Mouse (Mus musculus): ENCODE measurements at regions not wholly inside any gene's neighbourhood (a gene's known extent, or its start where the extent isn't known, plus 50 kb on each side); places are given as distances from the start of the nearest gene placed in this dataset.

DNA sequence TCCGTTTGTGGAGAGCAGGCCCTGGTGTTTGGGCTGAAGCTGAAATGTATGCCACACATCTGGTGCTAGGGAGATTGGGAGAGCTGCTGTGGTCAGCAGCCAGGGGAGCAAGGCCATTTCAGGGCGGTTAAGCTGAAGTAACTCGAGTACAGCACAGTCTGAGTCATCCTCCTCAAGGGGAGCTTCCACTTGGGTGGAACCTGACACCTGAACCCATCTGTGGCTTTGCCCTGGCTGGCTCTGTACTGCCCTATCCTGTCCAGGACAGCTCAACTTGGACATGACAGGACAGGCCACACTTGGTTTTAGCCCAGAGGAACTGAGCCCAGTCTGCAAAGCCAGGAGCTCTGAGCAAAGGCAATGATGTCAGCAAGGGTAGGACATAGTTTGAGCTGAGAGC is 328.5 kb downstream of the Osr1 start:
- ATAC-seq (replicated peaks; ENCODE audit: low FRiP score) (no peak), DNase-seq (ENCODE audit: low spot score) (no peak)
- Histone ChIP-seq H3K4me2 (ENCODE audit: low read depth, low read length, severe bottlenecking) (no peak overlapping the region), H3K27me3 (ENCODE audit: control insufficient read depth, insufficient read depth, low read length) (no peaks in the 10 kb centered on the region), H3K9me3 (ENCODE audit: control insufficient read depth, low read length) (no peaks in the 10 kb centered on the region), H3K4me3 (ENCODE audit: low read depth, low read length) (no peak overlapping the region), H3K27ac (ENCODE audit: low read depth, low read length) (no peak overlapping the region), H3K36me3 (ENCODE audit: control insufficient read depth, insufficient read depth, low read length) (no peaks in the 10 kb centered on the region), H3K4me1 (replicated peaks; ENCODE audit: control insufficient read depth, insufficient read depth, low read length) (no peaks in the 10 kb centered on the region), H3K9ac (ENCODE audit: low read length) (no peak overlapping the region)
- WGBS = 60% methylated on average over 3 of the region's 3 CpGs

DNA sequence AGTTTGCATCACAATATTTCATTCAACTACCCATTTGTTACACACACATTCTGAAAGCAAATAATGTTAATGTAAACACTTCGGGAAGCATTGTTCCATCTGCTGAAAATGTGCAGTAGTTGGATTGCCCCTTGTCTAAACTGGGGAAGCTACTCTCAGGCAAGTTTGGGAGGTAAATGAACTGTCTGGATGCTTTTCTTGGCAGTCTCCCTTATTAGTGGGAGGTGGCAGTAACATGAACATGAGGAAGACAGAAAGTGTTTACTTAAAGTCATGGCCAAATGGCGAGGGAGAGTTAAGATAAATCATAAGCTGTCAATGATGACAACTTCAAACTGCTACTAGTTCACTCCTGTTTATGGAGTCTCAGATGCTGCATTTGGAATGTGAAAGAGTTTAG is 332.0 kb downstream of the Osr1 start:
- ATAC-seq (replicated peaks; ENCODE audit: low FRiP score) (no peak), DNase-seq (ENCODE audit: low spot score) (no peak)
- no peaks in the 10 kb centered on the region for H3K9me3 ChIP-seq (ENCODE audit: control insufficient read depth, low read length)
- 86% methylated on average over 2 of the region's 2 CpGs for WGBS
- H3K4me1 ChIP-seq (replicated peaks; ENCODE audit: control insufficient read depth, insufficient read depth, low read length) = no peaks in the 10 kb centered on the region
- no peak overlapping the region for H3K4me3 ChIP-seq (ENCODE audit: low read depth, low read length)
- H3K27ac ChIP-seq (ENCODE audit: low read depth, low read length) = no peak overlapping the region
- H3K27me3 ChIP-seq (ENCODE audit: control insufficient read depth, insufficient read depth, low read length) = no peaks in the 10 kb centered on the region
- no peaks in the 10 kb centered on the region for H3K36me3 ChIP-seq (ENCODE audit: control insufficient read depth, insufficient read depth, low read length)
- H3K4me2 ChIP-seq (ENCODE audit: low read depth, low read length, severe bottlenecking) = no peak overlapping the region
- no peak overlapping the region for H3K9ac ChIP-seq (ENCODE audit: low read length)

DNA sequence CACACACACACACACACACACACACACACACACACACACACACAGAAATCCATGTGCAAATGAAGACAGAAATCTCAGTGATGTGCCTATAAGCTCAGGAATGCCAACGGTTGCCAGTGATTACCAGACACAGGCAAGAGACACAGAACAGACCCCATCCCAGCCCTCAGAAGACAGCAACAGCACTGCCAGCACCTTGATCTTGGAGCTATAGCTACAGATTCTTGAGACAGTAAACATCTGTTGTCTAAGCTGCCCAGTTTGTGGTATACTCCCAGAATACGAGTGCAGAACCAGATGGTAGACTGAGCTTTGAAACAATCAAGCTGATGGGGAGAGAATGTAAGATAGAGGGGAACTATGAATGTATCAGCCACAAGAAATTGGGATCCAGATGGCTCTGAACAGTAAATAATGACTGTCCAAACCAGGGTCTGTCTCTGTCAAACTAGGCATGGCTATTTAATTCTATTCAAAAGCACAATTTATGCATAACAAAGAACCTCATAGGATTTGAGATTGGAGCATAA is 333.9 kb downstream of the Osr1 start:
- 74% methylated on average over 2 of the region's 2 CpGs for WGBS
- no peak for ATAC-seq (replicated peaks; ENCODE audit: low FRiP score)
- Histone ChIP-seq H3K36me3 (ENCODE audit: control insufficient read depth, insufficient read depth, low read length) (no peaks in the 10 kb centered on the region), H3K9me3 (ENCODE audit: control insufficient read depth, low read length) (no peaks in the 10 kb centered on the region), H3K9ac (ENCODE audit: low read length) (no peak overlapping the region), H3K4me3 (ENCODE audit: low read depth, low read length) (no peak overlapping the region), H3K27me3 (ENCODE audit: control insufficient read depth, insufficient read depth, low read length) (no peaks in the 10 kb centered on the region), H3K4me2 (ENCODE audit: low read depth, low read length, severe bottlenecking) (no peak overlapping the region), H3K4me1 (replicated peaks; ENCODE audit: control insufficient read depth, insufficient read depth, low read length) (no peaks in the 10 kb centered on the region), H3K27ac (ENCODE audit: low read depth, low read length) (no peak overlapping the region)
- DNase-seq (ENCODE audit: low spot score) = no peak

DNA sequence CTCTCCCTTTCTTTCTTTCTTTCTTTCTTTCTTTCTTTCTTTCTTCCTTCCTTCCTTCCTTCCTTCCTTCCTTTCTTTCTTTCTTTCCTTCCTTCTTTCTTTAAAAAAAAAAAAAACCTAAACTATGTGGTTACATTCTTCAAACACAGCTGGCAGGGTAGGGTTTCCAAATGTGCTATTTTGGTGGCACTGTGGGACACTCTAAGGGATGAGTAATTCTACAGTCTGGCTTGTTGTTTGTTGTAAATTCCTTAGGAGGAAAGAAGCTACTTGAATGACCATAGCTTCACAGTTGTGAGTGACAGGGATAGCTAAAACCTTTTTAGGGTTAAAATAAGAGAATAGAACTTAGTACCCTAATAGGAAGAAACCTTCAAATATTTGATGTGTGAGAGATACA is 342.4 kb downstream of the Osr1 start:
- DNase-seq (ENCODE audit: low spot score) (no peak), ATAC-seq (replicated peaks; ENCODE audit: low FRiP score) (no peak)
- H3K27me3 ChIP-seq (ENCODE audit: control insufficient read depth, insufficient read depth, low read length) = no peaks in the 10 kb centered on the region
- H3K4me3 ChIP-seq (ENCODE audit: low read depth, low read length) = no peak overlapping the region
- H3K4me1 ChIP-seq (replicated peaks; ENCODE audit: control insufficient read depth, insufficient read depth, low read length) = no peaks in the 10 kb centered on the region
- no peak overlapping the region for H3K4me2 ChIP-seq (ENCODE audit: low read depth, low read length, severe bottlenecking)
- H3K27ac ChIP-seq (ENCODE audit: low read depth, low read length) = no peak overlapping the region
- no peak overlapping the region for H3K9ac ChIP-seq (ENCODE audit: low read length)
- no peaks in the 10 kb centered on the region for H3K9me3 ChIP-seq (ENCODE audit: control insufficient read depth, low read length)
- H3K36me3 ChIP-seq (ENCODE audit: control insufficient read depth, insufficient read depth, low read length) = no peaks in the 10 kb centered on the region

DNA sequence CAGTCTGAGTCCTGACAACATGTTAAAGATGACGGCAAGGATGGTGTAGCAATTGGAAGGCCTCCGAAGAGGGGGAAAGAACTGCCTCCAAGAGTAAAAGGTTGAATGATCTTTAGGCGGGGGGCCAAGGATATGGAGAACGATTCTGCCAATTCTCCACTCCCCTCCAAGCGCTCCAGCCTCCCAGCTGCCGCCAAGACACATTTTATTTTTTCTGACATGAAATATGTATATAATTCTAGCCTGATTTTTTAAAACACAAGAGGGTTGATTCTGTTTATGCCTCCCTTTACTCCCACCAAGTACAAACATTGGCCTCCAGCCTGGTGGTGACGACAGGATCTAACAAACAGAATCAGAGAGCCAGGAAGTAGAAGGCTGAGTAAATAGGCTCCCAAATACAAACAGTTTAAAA is 345.8 kb downstream of the Osr1 start:
- H3K27me3 ChIP-seq (ENCODE audit: control insufficient read depth, insufficient read depth, low read length) = no peaks in the 10 kb centered on the region
- DNase-seq (ENCODE audit: low spot score) = no peak
- H3K27ac ChIP-seq (ENCODE audit: low read depth, low read length) = no peak overlapping the region
- WGBS = 85% methylated on average over 7 of the region's 7 CpGs
- H3K4me3 ChIP-seq (ENCODE audit: low read depth, low read length) = no peak overlapping the region
- H3K9ac ChIP-seq (ENCODE audit: low read length) = no peak overlapping the region
- H3K9me3 ChIP-seq (ENCODE audit: control insufficient read depth, low read length) = no peaks in the 10 kb centered on the region
- no peak for ATAC-seq (replicated peaks; ENCODE audit: low FRiP score)
- no peaks in the 10 kb centered on the region for H3K4me1 ChIP-seq (replicated peaks; ENCODE audit: control insufficient read depth, insufficient read depth, low read length)
- H3K4me2 ChIP-seq (ENCODE audit: low read depth, low read length, severe bottlenecking) = no peak overlapping the region
- H3K36me3 ChIP-seq (ENCODE audit: control insufficient read depth, insufficient read depth, low read length) = no peaks in the 10 kb centered on the region

DNA sequence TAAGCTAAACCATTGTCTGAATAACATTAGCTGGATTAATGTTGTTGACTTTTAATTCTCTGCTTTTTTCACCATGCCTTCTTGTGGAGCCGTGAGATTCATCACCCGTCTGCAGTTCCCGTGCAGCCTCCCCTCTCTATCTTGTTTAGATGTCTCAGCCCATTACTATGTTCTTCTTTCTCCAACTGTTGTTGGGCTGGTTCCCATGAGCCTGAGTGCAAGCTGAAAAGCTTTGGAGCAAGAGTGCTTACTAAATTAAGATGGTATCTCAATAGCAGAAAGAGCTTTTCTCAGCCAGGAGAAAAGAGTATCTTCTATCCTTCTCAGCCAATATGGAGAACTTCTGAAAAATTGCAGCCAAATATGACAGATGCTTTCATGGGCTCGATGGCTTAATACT is 348.1 kb downstream of the Osr1 start:
- Histone ChIP-seq H3K9ac (ENCODE audit: low read length) (no peak overlapping the region), H3K27me3 (ENCODE audit: control insufficient read depth, insufficient read depth, low read length) (no peaks in the 10 kb centered on the region), H3K4me3 (ENCODE audit: low read depth, low read length) (no peak overlapping the region), H3K4me2 (ENCODE audit: low read depth, low read length, severe bottlenecking) (no peak overlapping the region), H3K27ac (ENCODE audit: low read depth, low read length) (no peak overlapping the region), H3K36me3 (ENCODE audit: control insufficient read depth, insufficient read depth, low read length) (no peaks in the 10 kb centered on the region), H3K9me3 (ENCODE audit: control insufficient read depth, low read length) (no peaks in the 10 kb centered on the region), H3K4me1 (replicated peaks; ENCODE audit: control insufficient read depth, insufficient read depth, low read length) (no peaks in the 10 kb centered on the region)
- no peak for ATAC-seq (replicated peaks; ENCODE audit: low FRiP score)
- 83% methylated on average over 4 of the region's 4 CpGs for WGBS
- DNase-seq (ENCODE audit: low spot score) = no peak

DNA sequence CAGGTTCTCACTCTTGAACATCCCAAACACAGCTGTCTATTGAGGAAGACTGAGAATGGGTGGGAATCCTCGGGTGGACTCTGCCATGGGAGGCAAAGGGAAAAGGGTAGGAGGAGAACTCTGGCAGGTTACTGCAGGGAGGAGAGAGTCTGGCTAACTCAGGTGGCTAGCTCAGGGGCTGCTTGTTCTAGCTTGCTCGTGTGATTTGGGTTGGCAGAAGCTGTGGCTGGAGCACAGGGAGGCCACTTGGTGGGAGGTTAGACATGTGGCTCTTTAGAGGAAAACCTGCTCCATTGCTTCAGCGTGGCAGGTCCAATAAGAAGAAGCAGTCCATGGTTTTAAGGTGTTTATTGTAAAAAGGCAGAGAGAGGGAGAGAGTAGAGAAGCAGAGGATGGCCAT is 349.1 kb downstream of the Osr1 start:
- Histone ChIP-seq H3K9ac (ENCODE audit: low read length) (no peak overlapping the region), H3K9me3 (ENCODE audit: control insufficient read depth, low read length) (no peaks in the 10 kb centered on the region), H3K27ac (ENCODE audit: low read depth, low read length) (no peak overlapping the region), H3K4me3 (ENCODE audit: low read depth, low read length) (no peak overlapping the region), H3K36me3 (ENCODE audit: control insufficient read depth, insufficient read depth, low read length) (no peaks in the 10 kb centered on the region), H3K4me1 (replicated peaks; ENCODE audit: control insufficient read depth, insufficient read depth, low read length) (no peaks in the 10 kb centered on the region), H3K27me3 (ENCODE audit: control insufficient read depth, insufficient read depth, low read length) (no peaks in the 10 kb centered on the region), H3K4me2 (ENCODE audit: low read depth, low read length, severe bottlenecking) (no peak overlapping the region)
- no peak for ATAC-seq (replicated peaks; ENCODE audit: low FRiP score)
- 61% methylated on average over 3 of the region's 3 CpGs for WGBS
- no peak for DNase-seq (ENCODE audit: low spot score)

DNA sequence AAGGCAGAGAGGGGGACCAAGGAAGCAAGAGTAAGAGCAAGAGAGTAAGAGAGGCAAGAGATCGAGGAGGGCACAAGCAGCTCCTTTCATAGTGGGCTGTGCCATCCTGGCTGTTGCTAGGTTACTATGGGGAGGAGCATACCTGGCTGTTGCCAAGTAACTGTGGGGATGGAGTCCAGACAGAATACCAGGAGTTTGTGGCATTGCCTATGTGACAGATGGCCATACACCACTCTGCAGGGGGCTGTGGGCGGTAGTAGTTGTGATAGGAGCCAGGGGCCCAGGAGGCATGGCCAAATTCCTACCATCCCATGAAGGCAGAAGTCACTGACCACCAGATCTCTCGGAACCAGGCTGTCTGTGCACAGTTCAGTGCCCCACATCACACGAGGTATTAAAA is 349.5 kb downstream of the Osr1 start:
- no peaks in the 10 kb centered on the region for H3K4me1 ChIP-seq (replicated peaks; ENCODE audit: control insufficient read depth, insufficient read depth, low read length)
- H3K4me2 ChIP-seq (ENCODE audit: low read depth, low read length, severe bottlenecking) = no peak overlapping the region
- H3K4me3 ChIP-seq (ENCODE audit: low read depth, low read length) = no peak overlapping the region
- no peaks in the 10 kb centered on the region for H3K36me3 ChIP-seq (ENCODE audit: control insufficient read depth, insufficient read depth, low read length)
- H3K9ac ChIP-seq (ENCODE audit: low read length) = no peak overlapping the region
- H3K27me3 ChIP-seq (ENCODE audit: control insufficient read depth, insufficient read depth, low read length) = no peaks in the 10 kb centered on the region
- DNase-seq (ENCODE audit: low spot score) (no peak), ATAC-seq (replicated peaks; ENCODE audit: low FRiP score) (no peak)
- no peak overlapping the region for H3K27ac ChIP-seq (ENCODE audit: low read depth, low read length)
- WGBS = 82% methylated on average over 4 of the region's 4 CpGs
- no peaks in the 10 kb centered on the region for H3K9me3 ChIP-seq (ENCODE audit: control insufficient read depth, low read length)

DNA sequence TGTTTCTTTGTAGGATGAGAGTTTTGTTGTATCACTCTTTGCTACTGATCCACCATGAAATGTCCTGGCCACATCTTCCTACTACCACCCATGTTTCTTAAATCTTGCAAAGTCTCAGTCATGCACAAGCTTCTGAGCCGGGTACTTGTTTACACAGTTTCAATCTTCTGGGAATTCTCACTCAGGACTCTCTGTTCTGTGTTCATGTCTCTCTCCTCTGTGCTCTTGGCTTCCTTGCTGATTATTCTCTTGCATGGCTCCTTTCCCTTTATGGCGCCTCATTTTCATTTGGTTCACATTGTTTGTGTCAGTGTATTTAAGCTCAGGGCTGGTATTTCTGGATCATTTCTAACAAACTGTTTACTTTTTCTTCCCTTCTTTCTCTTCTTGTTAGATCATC is 350.5 kb downstream of the Osr1 start:
- Histone ChIP-seq H3K4me2 (ENCODE audit: low read depth, low read length, severe bottlenecking) (no peak overlapping the region), H3K4me3 (ENCODE audit: low read depth, low read length) (no peak overlapping the region), H3K27ac (ENCODE audit: low read depth, low read length) (no peak overlapping the region), H3K36me3 (ENCODE audit: control insufficient read depth, insufficient read depth, low read length) (no peaks in the 10 kb centered on the region), H3K27me3 (ENCODE audit: control insufficient read depth, insufficient read depth, low read length) (no peaks in the 10 kb centered on the region), H3K9me3 (ENCODE audit: control insufficient read depth, low read length) (no peaks in the 10 kb centered on the region), H3K4me1 (replicated peaks; ENCODE audit: control insufficient read depth, insufficient read depth, low read length) (no peaks in the 10 kb centered on the region), H3K9ac (ENCODE audit: low read length) (no peak overlapping the region)
- DNase-seq (ENCODE audit: low spot score) = no peak
- no peak for ATAC-seq (replicated peaks; ENCODE audit: low FRiP score)
- WGBS = 89% methylated on average over 2 of the region's 2 CpGs
